Mouse (Mus musculus) lung, embryonic 15.5 days (tissue): Measurements from ENCODE around the gene Cfap43. TPM values are rescaled to one million over a fixed set of nuclear protein-coding genes. Genes with fewer than 3 reads are reported as not detected.

Source experiments
- ATAC-seq: fragments of 200-750 bp; cut with Nextera tagmentation; 2 replicates; pipeline ENCODE4 v1.8.0; 2017; ENCODE audit warnings: moderate number of reproducible peaks, borderline replicate concordance; ENCODE audit not compliant: low FRiP score, low TSS enrichment; ENCODE audit errors: extremely low read depth
- H3K27ac ChIP-seq: fragments of 300-500 bp; sonication (generic); 2 replicates; pipeline ENCODE4 v1.5.1; 2015; ENCODE audit warnings: moderate library complexity, mild to moderate bottlenecking, inconsistent platforms
- H3K27me3 ChIP-seq: fragments of 300-500 bp; sonication (generic); 2 replicates; pipeline ENCODE4 v1.6.1; 2015; ENCODE audit warnings: inconsistent platforms
- H3K36me3 ChIP-seq: fragments of 300-500 bp; sonication (generic); 2 replicates; pipeline ENCODE4 v1.6.1; 2015; ENCODE audit warnings: inconsistent platforms
- H3K4me1 ChIP-seq: fragments of 300-500 bp; sonication (generic); 2 replicates; pipeline ENCODE4 v1.6.1; 2015; ENCODE audit warnings: inconsistent platforms
- H3K4me2 ChIP-seq: fragments of 300-500 bp; sonication (generic); 2 replicates; pipeline ENCODE4 v1.6.1; 2015; ENCODE audit warnings: inconsistent platforms, mild to moderate bottlenecking, moderate library complexity
- H3K4me3 ChIP-seq: fragments of 300-500 bp; sonication (generic); 2 replicates; pipeline ENCODE4 v1.5.1; 2015; ENCODE audit warnings: mild to moderate bottlenecking, inconsistent platforms
- H3K9ac ChIP-seq: fragments of 300-500 bp; sonication (generic); 2 replicates; pipeline ENCODE4 v1.6.1; 2015; ENCODE audit warnings: inconsistent platforms
- H3K9me3 ChIP-seq: fragments of 300-500 bp; sonication (generic); 2 replicates; pipeline ENCODE4 v1.6.1; 2016; ENCODE audit warnings: inconsistent platforms
- WGBS: fragments of 180-500 bp; shearing (Covaris S2); methylation state at CpG from one replicate; pipeline ENCODE4 v1.1.7; 2015; 5-methylcytosine and 5-hydroxymethylcytosine counted together
- polyA plus RNA-seq: library from polyadenylated mRNA; unstranded; fragments of >200 nt; fragmentation: Nextera tagmentation; extraction: Ambion mirVana; gene quantifications from 2 replicates; pipeline ENCODE4 v1.2.1, GENCODE M21; 2015

The Cfap43 gene
- polyA plus RNA-seq, 1 experiment from 2014 or later: 0.86 TPM

GRCm38 (mm10) chr19:47814721-47815120 lies 104.4 kb downstream of the Cfap43 start:
- H3K4me1 ChIP-seq: no peaks in the 10 kb centered on the region
- H3K4me3 ChIP-seq: no peak overlapping the region
- H3K27ac ChIP-seq: no peak overlapping the region
- H3K36me3 ChIP-seq: no peaks in the 10 kb centered on the region
- no peaks in the 10 kb centered on the region for H3K27me3 ChIP-seq
- no peak overlapping the region for H3K4me2 ChIP-seq
- ATAC-seq: no peak
- WGBS: 87% methylated on average over 5 of the region's 5 CpGs
- no peak overlapping the region for H3K9ac ChIP-seq
- no peaks in the 10 kb centered on the region for H3K9me3 ChIP-seq

- H3K27me3 ChIP-seq: no peaks in the 10 kb centered on the region
- no peak overlapping the region for H3K9ac ChIP-seq
- H3K4me3 ChIP-seq: no peak overlapping the region
- H3K27ac ChIP-seq: no peak overlapping the region
- H3K9me3 ChIP-seq: no peaks in the 10 kb centered on the region
- no peaks in the 10 kb centered on the region for H3K36me3 ChIP-seq
- ATAC-seq: no peak
- no peak overlapping the region for H3K4me2 ChIP-seq
- WGBS: 69% methylated on average over 10 of the region's 10 CpGs
- H3K4me1 ChIP-seq: no peaks in the 10 kb centered on the region
These were observed 107.0 kb downstream of the Cfap43 start for GRCm38 (mm10) chr19:47812091-47812490.

- Histone ChIP-seq H3K27me3 (no peaks in the 10 kb centered on the region), H3K9ac (no peak overlapping the region), H3K4me1 (no peaks in the 10 kb centered on the region), H3K36me3 (no peaks in the 10 kb centered on the region), H3K4me3 (no peak overlapping the region), H3K27ac (no peak overlapping the region), H3K9me3 (no peaks in the 10 kb centered on the region), H3K4me2 (no peak overlapping the region)
- no peak for ATAC-seq
- WGBS: 69% methylated on average over 10 of the region's 10 CpGs
These were observed 120.5 kb downstream of the Cfap43 start for GRCm38 (mm10) chr19:47798583-47798982.

GRCm38 (mm10) chr19:47796699-47797098 lies 122.4 kb downstream of the Cfap43 start:
- Histone ChIP-seq H3K4me3 (no peak overlapping the region), H3K36me3 (no peaks in the 10 kb centered on the region), H3K9ac (no peak overlapping the region), H3K4me1 (no peaks in the 10 kb centered on the region), H3K4me2 (no peak overlapping the region), H3K9me3 (no peaks in the 10 kb centered on the region), H3K27ac (no peak overlapping the region), H3K27me3 (no peaks in the 10 kb centered on the region)
- no peak for ATAC-seq
- WGBS: 77% methylated on average over 7 of the region's 7 CpGs

DNA sequence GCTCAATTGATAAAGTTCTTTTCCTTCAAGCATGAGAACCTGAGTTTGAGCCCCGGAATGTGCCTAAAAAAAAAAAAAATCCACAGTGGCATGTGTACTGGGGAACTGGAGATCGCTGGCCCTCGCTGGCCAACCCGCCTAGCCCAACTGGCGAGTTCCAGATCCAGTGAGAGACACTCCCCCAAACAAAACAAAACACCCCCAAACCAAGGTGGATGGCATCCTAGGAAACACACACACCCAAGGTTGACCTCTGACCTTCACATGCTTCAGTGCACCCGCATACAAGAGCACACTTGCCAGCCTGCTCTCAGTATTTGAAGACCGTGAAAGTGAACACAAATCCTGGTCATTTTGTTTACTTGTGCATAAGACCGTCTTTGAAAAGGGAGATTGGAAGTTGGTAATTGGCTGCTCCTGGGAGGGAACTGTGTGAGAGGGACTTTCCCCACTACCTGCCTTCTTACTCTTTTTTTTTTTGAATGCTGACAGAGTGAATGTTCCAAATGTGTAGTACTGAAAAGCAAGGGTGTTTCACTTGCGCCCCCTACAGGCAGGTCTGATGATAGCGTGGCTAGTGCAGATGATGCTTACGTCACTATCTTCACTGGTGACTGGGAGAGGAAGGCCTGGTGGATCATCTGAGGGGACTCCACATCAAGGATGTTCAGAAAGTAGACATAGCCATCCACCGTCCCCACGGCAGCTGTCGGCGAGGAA lies 123.9 kb downstream of the Cfap43 start:
- Histone ChIP-seq H3K4me1 (no peaks in the 10 kb centered on the region), H3K27ac (no peak overlapping the region), H3K27me3 (no peaks in the 10 kb centered on the region), H3K36me3 (no peaks in the 10 kb centered on the region), H3K4me2 (no peak overlapping the region), H3K4me3 (no peak overlapping the region), H3K9ac (no peak overlapping the region), H3K9me3 (no peaks in the 10 kb centered on the region)
- 42% methylated on average over 15 of the region's 15 CpGs for WGBS
- ATAC-seq: no peak

DNA sequence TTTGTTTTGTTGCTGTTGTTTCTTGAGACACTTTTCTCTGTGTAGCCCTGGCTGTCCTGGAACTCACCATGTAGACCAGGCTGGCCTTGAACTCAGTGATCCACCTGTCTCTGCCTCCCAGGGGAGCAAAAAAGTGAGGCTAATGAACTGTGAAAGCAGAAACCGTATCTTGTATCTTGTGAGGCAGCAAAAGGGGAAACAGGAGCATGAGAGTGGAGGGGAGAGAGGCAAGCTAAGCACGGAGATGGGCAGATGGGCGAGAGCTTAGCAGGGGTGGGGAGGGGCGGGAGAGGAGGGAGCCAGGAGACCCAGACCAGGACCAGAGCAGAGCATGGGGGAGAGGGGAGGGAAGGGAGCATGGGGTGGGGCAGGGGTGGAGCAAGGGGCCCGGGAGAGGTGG lies 124.8 kb downstream of the Cfap43 start:
- Histone ChIP-seq H3K4me2 (no peak overlapping the region), H3K9me3 (no peaks in the 10 kb centered on the region), H3K27ac (no peak overlapping the region), H3K36me3 (no peaks in the 10 kb centered on the region), H3K27me3 (no peaks in the 10 kb centered on the region), H3K4me3 (no peak overlapping the region), H3K4me1 (no peaks in the 10 kb centered on the region), H3K9ac (no peak overlapping the region)
- ATAC-seq: no peak
- WGBS: 39% methylated on average over 5 of the region's 5 CpGs

DNA sequence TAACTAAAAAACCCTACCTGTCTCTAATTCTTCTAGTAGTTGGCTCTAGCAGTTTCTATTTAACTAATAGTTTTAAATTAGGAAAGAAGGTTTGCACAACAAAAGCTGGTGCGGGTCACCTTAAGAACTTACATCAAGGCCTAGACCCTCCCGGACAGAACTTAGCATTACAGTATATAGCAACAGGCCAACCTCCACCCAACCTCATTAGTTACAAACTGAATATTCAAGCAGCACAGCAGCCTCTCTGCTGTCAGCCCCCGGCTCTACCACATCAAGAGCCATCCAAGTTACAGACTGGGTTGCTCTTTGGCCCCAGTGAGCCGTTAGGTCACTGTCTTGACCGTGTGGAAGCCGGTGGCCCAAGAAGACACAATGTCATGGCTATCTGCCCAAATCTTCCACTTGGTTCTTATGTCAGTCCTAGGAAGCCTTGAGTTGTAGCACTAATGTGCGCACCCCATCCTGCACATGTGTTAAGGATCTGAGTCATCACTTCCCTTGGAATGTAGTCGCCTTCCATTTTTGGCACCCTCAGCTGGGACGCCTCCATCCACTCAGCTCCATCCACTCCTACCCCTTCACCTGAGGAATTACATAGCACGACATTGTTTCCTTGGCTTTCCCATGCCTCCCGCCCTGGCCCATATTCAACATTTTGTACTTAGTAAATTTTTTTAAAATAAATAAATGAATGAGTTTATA lies 128.6 kb downstream of the Cfap43 start:
- H3K9me3 ChIP-seq: no peaks in the 10 kb centered on the region
- no peak overlapping the region for H3K4me2 ChIP-seq
- H3K27me3 ChIP-seq: no peaks in the 10 kb centered on the region
- no peak overlapping the region for H3K27ac ChIP-seq
- WGBS: 79% methylated on average over 11 of the region's 11 CpGs
- no peaks in the 10 kb centered on the region for H3K36me3 ChIP-seq
- no peak overlapping the region for H3K4me3 ChIP-seq
- ATAC-seq: no peak
- H3K9ac ChIP-seq: no peak overlapping the region
- H3K4me1 ChIP-seq: no peaks in the 10 kb centered on the region

GRCm38 (mm10) chr19:47783898-47784297 lies 135.2 kb downstream of the Cfap43 start:
- no peak for ATAC-seq
- no peaks in the 10 kb centered on the region for H3K9me3 ChIP-seq
- no peak overlapping the region for H3K9ac ChIP-seq
- no peaks in the 10 kb centered on the region for H3K4me1 ChIP-seq
- no peaks in the 10 kb centered on the region for H3K27me3 ChIP-seq
- no peak overlapping the region for H3K4me3 ChIP-seq
- no peak overlapping the region for H3K4me2 ChIP-seq
- no peak overlapping the region for H3K27ac ChIP-seq
- WGBS: 83% methylated on average over 6 of the region's 6 CpGs
- H3K36me3 ChIP-seq: no peaks in the 10 kb centered on the region

GRCm38 (mm10) chr19:47780972-47781371 lies 138.1 kb downstream of the Cfap43 start:
- no peak overlapping the region for H3K4me2 ChIP-seq
- no peak for ATAC-seq
- H3K4me1 ChIP-seq: no peaks in the 10 kb centered on the region
- H3K27me3 ChIP-seq: no peaks in the 10 kb centered on the region
- H3K27ac ChIP-seq: no peak overlapping the region
- H3K36me3 ChIP-seq: no peaks in the 10 kb centered on the region
- H3K9ac ChIP-seq: no peak overlapping the region
- 70% methylated on average over 11 of the region's 11 CpGs for WGBS
- H3K4me3 ChIP-seq: no peak overlapping the region
- H3K9me3 ChIP-seq: no peaks in the 10 kb centered on the region

GRCm38 (mm10) chr19:47780145-47780544 lies 138.9 kb downstream of the Cfap43 start:
- Histone ChIP-seq H3K27ac (no peak overlapping the region), H3K9ac (no peak overlapping the region), H3K27me3 (no peaks in the 10 kb centered on the region), H3K4me3 (no peak overlapping the region), H3K9me3 (no peaks in the 10 kb centered on the region), H3K36me3 (no peaks in the 10 kb centered on the region), H3K4me2 (no peak overlapping the region), H3K4me1 (no peaks in the 10 kb centered on the region)
- no peak for ATAC-seq
- WGBS: 82% methylated on average over 7 of the region's 7 CpGs

DNA sequence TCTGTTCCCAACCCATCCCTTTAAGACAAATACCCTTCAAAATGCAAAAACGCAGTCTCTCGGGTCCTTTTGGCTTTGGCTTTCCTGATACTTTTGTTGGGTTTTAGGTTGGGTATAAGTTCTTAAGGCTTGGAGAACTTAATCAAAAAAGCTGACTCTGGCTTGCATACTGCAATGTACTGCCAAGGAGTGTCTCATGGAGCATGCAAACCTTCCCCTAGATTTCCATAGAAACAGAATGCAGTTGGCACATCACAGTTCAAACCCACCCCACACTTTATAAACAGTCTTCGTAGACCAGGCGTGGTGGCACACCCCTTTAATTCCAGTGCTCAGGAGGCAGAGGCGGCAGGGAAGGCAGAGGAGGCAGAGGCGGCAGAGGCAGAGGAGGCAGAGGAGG lies 141.2 kb downstream of the Cfap43 start:
- no peaks in the 10 kb centered on the region for H3K9me3 ChIP-seq
- H3K27me3 ChIP-seq: no peaks in the 10 kb centered on the region
- H3K36me3 ChIP-seq: no peaks in the 10 kb centered on the region
- no peak overlapping the region for H3K9ac ChIP-seq
- H3K4me2 ChIP-seq: no peak overlapping the region
- no peak overlapping the region for H3K4me3 ChIP-seq
- no peak overlapping the region for H3K27ac ChIP-seq
- no peaks in the 10 kb centered on the region for H3K4me1 ChIP-seq
- ATAC-seq: no peak
- WGBS: 60% methylated on average over 6 of the region's 6 CpGs

- Histone ChIP-seq H3K4me3 (peak overlapping the region; percentile 11; the same call in 1 of the 2 replicates), H3K4me2 (peak overlapping the region; percentile 40), H3K9me3 (no peaks in the 10 kb centered on the region), H3K4me1 (no peaks in the 10 kb centered on the region), H3K9ac (no peak overlapping the region), H3K27me3 (no peaks in the 10 kb centered on the region), H3K36me3 (no peaks in the 10 kb centered on the region), H3K27ac (no peak overlapping the region)
- 55% methylated on average over 19 of the region's 19 CpGs for WGBS
- ATAC-seq: peak; percentile 11; the same call in 1 of the 2 replicates
These were observed 163.5 kb downstream of the Cfap43 start for GRCm38 (mm10) chr19:47755625-47756024.
